18 mouse cellular contexts compared by ENCODE assay signal in the genomic region with DNA sequence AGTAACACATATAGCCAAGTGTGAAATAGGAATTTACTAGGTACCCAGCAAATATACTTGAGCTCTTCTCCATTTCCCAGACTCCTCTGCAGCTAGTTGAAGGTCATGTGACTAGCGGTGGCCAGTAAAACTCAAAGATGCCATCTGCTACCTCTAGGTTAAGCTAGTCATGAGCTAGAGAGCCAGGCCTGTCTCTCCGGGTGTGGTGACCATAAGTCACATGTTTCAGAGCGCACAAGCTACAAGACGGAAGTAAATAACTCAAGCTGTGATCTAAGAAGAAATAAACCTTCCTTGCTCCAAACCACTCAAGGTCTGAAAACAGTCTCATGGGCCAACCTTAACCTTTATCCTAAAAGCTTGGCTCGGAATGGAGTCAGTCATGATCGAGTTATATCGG. TPM values are rescaled to one million over a fixed set of nuclear protein-coding genes. Genes with fewer than 3 reads are reported as not detected.
DNase-seq lines count a peak whose midpoint lies in the region; ATAC-seq and TF ChIP-seq lines count a peak whose summit lies in the region.
"Had no signal": no experiment of that assay in that cellular context is flagged by ENCODE, and none has a peak within 500 bp of the region (broad histone marks: within the 10 kb centered on the region; RNA-seq: fewer than 3 reads in every experiment).

No protein-coding gene starts in this region.

- H3K9me3 ChIP-seq in midbrain, embryonic 10.5 days (replicated peaks) = peaks cover 17% of the 10 kb centered on the region
- H3K9me3 ChIP-seq in midbrain, postnatal 0 days (ENCODE audit: low read length) = no peaks in the 10 kb centered on the region
- H3K9me3 ChIP-seq in forebrain, embryonic 14.5 days (replicated peaks; ENCODE audit: control insufficient read depth, low read length) = no peaks in the 10 kb centered on the region
- H3K9me3 ChIP-seq in hindbrain, embryonic 14.5 days (ENCODE audit: control insufficient read depth, low read length) = no peaks in the 10 kb centered on the region
- H3K9me3 ChIP-seq in midbrain, embryonic 15.5 days = no peaks in the 10 kb centered on the region
- no peaks in the 10 kb centered on the region for H3K9me3 ChIP-seq in intestine, embryonic 15.5 days
- no peaks in the 10 kb centered on the region for H3K9me3 ChIP-seq in heart, embryonic 11.5 days (replicated peaks; ENCODE audit: control insufficient read depth, low read length)
- H3K9me3 ChIP-seq: embryonic facial prominence, embryonic 12.5 days had no signal

- no peaks in the 10 kb centered on the region for H3K27me3 ChIP-seq in midbrain, embryonic 10.5 days (ENCODE audit: low read depth, poor library complexity, severe bottlenecking)
- H3K27me3 ChIP-seq in midbrain, postnatal 0 days (ENCODE audit: insufficient read depth, low read length) = no peaks in the 10 kb centered on the region
- H3K27me3 ChIP-seq in forebrain, embryonic 14.5 days (replicated peaks; ENCODE audit: control insufficient read depth, insufficient read depth, low read length) = no peaks in the 10 kb centered on the region
- H3K27me3 ChIP-seq in hindbrain, embryonic 14.5 days (ENCODE audit: control insufficient read depth, insufficient read depth, low read length) = no peaks in the 10 kb centered on the region
- H3K27me3 ChIP-seq in midbrain, embryonic 15.5 days (replicated peaks) = no peaks in the 10 kb centered on the region
- no peaks in the 10 kb centered on the region for H3K27me3 ChIP-seq in intestine, embryonic 15.5 days (replicated peaks)
- H3K27me3 ChIP-seq in heart, embryonic 11.5 days (ENCODE audit: control insufficient read depth, insufficient read depth, low read length) = no peaks in the 10 kb centered on the region
- H3K27me3 ChIP-seq: embryonic facial prominence, embryonic 12.5 days had no signal

- no peak for ATAC-seq in midbrain, postnatal 0 days (ENCODE audit: low FRiP score)
- no peak for ATAC-seq in forebrain, embryonic 14.5 days
- no peak for ATAC-seq in hindbrain, embryonic 14.5 days (ENCODE audit: low FRiP score)
- no peak for ATAC-seq in midbrain, embryonic 15.5 days (replicated peaks)
- no peak for ATAC-seq in intestine, embryonic 15.5 days
- no peak for ATAC-seq in heart, embryonic 11.5 days (replicated peaks; ENCODE audit: insufficient number of reproducible peaks, low FRiP score, low TSS enrichment)
- ATAC-seq: liver, postnatal 0 days had no signal

- H3K9ac ChIP-seq in midbrain, postnatal 0 days (replicated peaks; ENCODE audit: low read length, poor library complexity, severe bottlenecking) = no peak overlapping the region
- no peak overlapping the region for H3K9ac ChIP-seq in forebrain, embryonic 14.5 days (ENCODE audit: low read length)
- no peak overlapping the region for H3K9ac ChIP-seq in hindbrain, embryonic 14.5 days
- no peak overlapping the region for H3K9ac ChIP-seq in midbrain, embryonic 15.5 days
- no peak overlapping the region for H3K9ac ChIP-seq in intestine, embryonic 15.5 days
- no peak overlapping the region for H3K9ac ChIP-seq in heart, embryonic 11.5 days (ENCODE audit: low read depth, low read length)
- H3K9ac ChIP-seq: embryonic facial prominence, embryonic 12.5 days; liver, postnatal 0 days had no signal

- no peak overlapping the region for H3K4me3 ChIP-seq in midbrain, embryonic 10.5 days
- no peak overlapping the region for H3K4me3 ChIP-seq in midbrain, postnatal 0 days (ENCODE audit: low read depth, low read length)
- no peak overlapping the region for H3K4me3 ChIP-seq in forebrain, embryonic 14.5 days (ENCODE audit: low read depth, low read length)
- H3K4me3 ChIP-seq in hindbrain, embryonic 14.5 days (replicated peaks; ENCODE audit: low read length) = no peak overlapping the region
- no peak overlapping the region for H3K4me3 ChIP-seq in midbrain, embryonic 15.5 days
- no peak overlapping the region for H3K4me3 ChIP-seq in intestine, embryonic 15.5 days (replicated peaks)
- H3K4me3 ChIP-seq in heart, embryonic 11.5 days (ENCODE audit: low read depth, low read length) = no peak overlapping the region
- H3K4me3 ChIP-seq: embryonic facial prominence, embryonic 12.5 days had no signal

- peak overlapping the region; percentile 89 for H3K27ac ChIP-seq in midbrain, embryonic 10.5 days (replicated peaks)
- no peak overlapping the region for H3K27ac ChIP-seq in midbrain, postnatal 0 days (ENCODE audit: low read depth, low read length)
- peak overlapping the region; percentile 96 for H3K27ac ChIP-seq in forebrain, embryonic 14.5 days (ENCODE audit: low read depth, low read length)
- peak overlapping the region; percentile 76 for H3K27ac ChIP-seq in hindbrain, embryonic 14.5 days
- H3K27ac ChIP-seq in midbrain, embryonic 15.5 days = peak overlapping the region; percentile 82
- no peak overlapping the region for H3K27ac ChIP-seq in intestine, embryonic 15.5 days
- H3K27ac ChIP-seq in heart, embryonic 11.5 days (ENCODE audit: low read depth, low read length) = no peak overlapping the region
- H3K27ac ChIP-seq: embryonic facial prominence, embryonic 12.5 days had no signal

- peaks cover 24% of the 10 kb centered on the region for H3K36me3 ChIP-seq in midbrain, embryonic 10.5 days
- no peaks in the 10 kb centered on the region for H3K36me3 ChIP-seq in midbrain, postnatal 0 days (ENCODE audit: insufficient read depth, low read length)
- H3K36me3 ChIP-seq in forebrain, embryonic 14.5 days (ENCODE audit: control insufficient read depth, insufficient read depth, low read length) = no peaks in the 10 kb centered on the region
- H3K36me3 ChIP-seq in hindbrain, embryonic 14.5 days (replicated peaks; ENCODE audit: control insufficient read depth, insufficient read depth) = no peaks in the 10 kb centered on the region
- H3K36me3 ChIP-seq in midbrain, embryonic 15.5 days (replicated peaks) = no peaks in the 10 kb centered on the region
- H3K36me3 ChIP-seq in intestine, embryonic 15.5 days = no peaks in the 10 kb centered on the region
- no peaks in the 10 kb centered on the region for H3K36me3 ChIP-seq in heart, embryonic 11.5 days (ENCODE audit: control insufficient read depth, insufficient read depth, low read length)

- H3K4me1 ChIP-seq in midbrain, embryonic 10.5 days = peaks cover 91% of the 10 kb centered on the region
- H3K4me1 ChIP-seq in midbrain, postnatal 0 days (ENCODE audit: insufficient read depth, low read length) = peaks cover 15% of the 10 kb centered on the region
- peaks cover 77% of the 10 kb centered on the region for H3K4me1 ChIP-seq in forebrain, embryonic 14.5 days (ENCODE audit: control insufficient read depth, insufficient read depth, low read length)
- peaks cover 68% of the 10 kb centered on the region for H3K4me1 ChIP-seq in hindbrain, embryonic 14.5 days (replicated peaks; ENCODE audit: control insufficient read depth, insufficient read depth, low read length)
- peaks cover 61% of the 10 kb centered on the region for H3K4me1 ChIP-seq in midbrain, embryonic 15.5 days
- peaks cover 26% of the 10 kb centered on the region for H3K4me1 ChIP-seq in intestine, embryonic 15.5 days (replicated peaks)
- H3K4me1 ChIP-seq in heart, embryonic 11.5 days (ENCODE audit: control insufficient read depth, insufficient read depth, low read length) = peaks cover 28% of the 10 kb centered on the region

- no peak overlapping the region for H3K4me2 ChIP-seq in midbrain, postnatal 0 days (ENCODE audit: low read depth, low read length, poor library complexity, severe bottlenecking)
- H3K4me2 ChIP-seq in forebrain, embryonic 14.5 days (ENCODE audit: low read length) = no peak overlapping the region
- no peak overlapping the region for H3K4me2 ChIP-seq in hindbrain, embryonic 14.5 days (replicated peaks)
- no peak overlapping the region for H3K4me2 ChIP-seq in midbrain, embryonic 15.5 days
- no peak overlapping the region for H3K4me2 ChIP-seq in intestine, embryonic 15.5 days (replicated peaks)
- H3K4me2 ChIP-seq in heart, embryonic 11.5 days = no peak overlapping the region
- H3K4me2 ChIP-seq: embryonic facial prominence, embryonic 12.5 days had no signal

- WGBS in midbrain, embryonic 10.5 days = 88% methylated on average over 7 of the region's 7 CpGs
- 76% methylated on average over 7 of the region's 7 CpGs for WGBS in midbrain, postnatal 0 days
- 81% methylated on average over 7 of the region's 7 CpGs for WGBS in forebrain, embryonic 14.5 days
- WGBS in hindbrain, embryonic 14.5 days = 85% methylated on average over 7 of the region's 7 CpGs
- WGBS in midbrain, embryonic 15.5 days = 75% methylated on average over 7 of the region's 7 CpGs
- 88% methylated on average over 7 of the region's 7 CpGs for WGBS in intestine, embryonic 15.5 days
- 87% methylated on average over 7 of the region's 7 CpGs for WGBS in heart, embryonic 11.5 days (ENCODE audit: insufficient replicate concordance)

- no peak for TF ChIP-seq CTCF in midbrain, postnatal 0 days (IDR thresholded peaks at IDR 0.05)

- DNase-seq in midbrain, embryonic 10.5 days (ENCODE audit: low spot score) = no peak
- DNase-seq in midbrain, postnatal 0 days (ENCODE audit: low spot score) = no peak
- no peak for DNase-seq in forebrain, embryonic 14.5 days (ENCODE audit: low spot score)
- DNase-seq in hindbrain, embryonic 14.5 days (ENCODE audit: low spot score) = no peak
- no peak for DNase-seq in right cerebral cortex, postnatal 14 days
- DNase-seq: adrenal gland, postnatal 14 days; cerebellum, adult 8-10 months; kidney, adult 2 months; layer of hippocampus, postnatal 36 days; liver; liver, postnatal 0 days; lung, postnatal 36 days; right cerebral cortex, postnatal 4 days; thymus, adult 2 months had no signal

RNA-seq across cellular contexts. Expression of a gene that starts 29.7 kb away (rescaled TPM):
- 30.8 and 37.1 TPM in 2 replicates for polyA plus RNA-seq in midbrain, embryonic 10.5 days (2016; fragmentation: Nextera tagmentation; extraction: Ambion mirVana)
- 13.5 and 24.9 TPM in 2 replicates for total RNA-seq in midbrain, postnatal 0 days (2014; rRNA removed)
- 2.7 and 3.9 TPM in 2 replicates for polyA plus RNA-seq in midbrain, postnatal 0 days (2015; fragmentation: Nextera tagmentation; extraction: Ambion mirVana)
- 11.5 and 13.3 TPM in 2 replicates for polyA plus RNA-seq in forebrain, embryonic 14.5 days (2014; fragmentation: Nextera tagmentation; extraction: Ambion mirVana)
- polyA plus RNA-seq in hindbrain, embryonic 14.5 days (2014; fragmentation: Nextera tagmentation; extraction: Ambion mirVana) = 10.1 and 11.8 TPM in 2 replicates
- 11.7 and 15.8 TPM in 2 replicates for polyA plus RNA-seq in midbrain, embryonic 15.5 days (2015; fragmentation: Nextera tagmentation; extraction: Ambion mirVana)
- 9.8 and 10.3 TPM in 2 replicates for polyA plus RNA-seq in intestine, embryonic 15.5 days (2015; fragmentation: Nextera tagmentation; extraction: Ambion mirVana)
- polyA plus RNA-seq in heart, embryonic 11.5 days (2014; fragmentation: Nextera tagmentation; extraction: Ambion mirVana) = 8.7 and 8.9 TPM in 2 replicates

Comparison
In these comparisons a context has a peak if more than half of its experiments do, and no peak if none do; other contexts are left out.
1. H3K27ac ChIP-seq: peak in midbrain, embryonic 10.5 days (single experiment), forebrain, embryonic 14.5 days (single experiment), hindbrain, embryonic 14.5 days (single experiment) and midbrain, embryonic 15.5 days (single experiment); none in midbrain, postnatal 0 days (single experiment), intestine, embryonic 15.5 days (single experiment) and heart, embryonic 11.5 days (single experiment).